Mouse (Mus musculus): ENCODE results near the gene Enpp3. TPM values are rescaled to one million over a fixed set of nuclear protein-coding genes. Genes with fewer than 3 reads are reported as not detected.

Gene Enpp3
- polyA plus RNA-seq, 1 experiment from 2014 or later = 9.2 TPM

DNA sequence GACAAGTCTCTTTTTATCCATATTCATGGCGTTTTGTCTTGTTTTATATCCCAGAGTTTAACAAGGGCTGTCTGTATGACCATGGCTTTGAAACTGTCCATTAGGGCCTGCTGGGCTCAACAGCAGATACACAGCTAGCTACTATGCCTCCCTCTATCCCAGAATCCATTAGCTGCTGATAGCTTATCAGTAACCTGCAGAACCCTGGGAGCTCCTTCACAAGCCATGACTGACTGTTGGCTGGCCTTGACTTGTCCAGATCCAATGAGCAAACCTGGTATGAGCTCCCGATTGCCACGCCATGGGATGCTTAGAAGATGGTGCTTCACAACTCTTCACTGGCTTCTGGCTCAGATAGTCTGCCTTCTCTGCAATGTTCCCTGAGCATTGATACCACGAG, 1.8 kb downstream of the Enpp3 start:
- DNase-seq (ENCODE audit: low spot score) = no peak
- ATAC-seq (replicated peaks; ENCODE audit: insufficient number of reproducible peaks, low FRiP score, low TSS enrichment, low read depth) = no peak
- Histone ChIP-seq H3K27ac (replicated peaks; ENCODE audit: low read depth, low read length) (no peak overlapping the region), H3K4me3 (ENCODE audit: low read depth, low read length) (no peak overlapping the region), H3K4me2 (ENCODE audit: low read depth, low read length) (no peak overlapping the region), H3K9me3 (replicated peaks; ENCODE audit: control insufficient read depth, low read length) (no peaks in the 10 kb centered on the region), H3K9ac (replicated peaks; ENCODE audit: low read length) (no peak overlapping the region), H3K27me3 (ENCODE audit: control insufficient read depth, insufficient read depth, low read length) (no peaks in the 10 kb centered on the region), H3K36me3 (replicated peaks; ENCODE audit: control insufficient read depth, insufficient read depth, low read depth, low read length) (no peaks in the 10 kb centered on the region), H3K4me1 (ENCODE audit: control insufficient read depth, insufficient read depth, low read length) (no peaks in the 10 kb centered on the region)
- 89% methylated on average over 4 of the region's 4 CpGs for WGBS

- Histone ChIP-seq H3K27me3 (ENCODE audit: control insufficient read depth, insufficient read depth, low read length) (no peaks in the 10 kb centered on the region), H3K27ac (replicated peaks; ENCODE audit: low read depth, low read length) (no peak overlapping the region), H3K36me3 (replicated peaks; ENCODE audit: control insufficient read depth, insufficient read depth, low read depth, low read length) (no peaks in the 10 kb centered on the region), H3K4me1 (ENCODE audit: control insufficient read depth, insufficient read depth, low read length) (peaks cover 3% of the 10 kb centered on the region), H3K9me3 (replicated peaks; ENCODE audit: control insufficient read depth, low read length) (no peaks in the 10 kb centered on the region), H3K4me2 (ENCODE audit: low read depth, low read length) (no peak overlapping the region), H3K9ac (replicated peaks; ENCODE audit: low read length) (no peak overlapping the region), H3K4me3 (ENCODE audit: low read depth, low read length) (no peak overlapping the region)
- peak; percentile 11 for DNase-seq (ENCODE audit: low spot score)
- 40% methylated on average over 4 of the region's 4 CpGs for WGBS
- no peak for ATAC-seq (replicated peaks; ENCODE audit: insufficient number of reproducible peaks, low FRiP score, low TSS enrichment, low read depth)
Observed at GRCm38 (mm10) chr10:24836366-24837038, 6.1 kb downstream of the Enpp3 start.

GRCm38 (mm10) chr10:24835702-24836342, 6.8 kb downstream of the Enpp3 start:
- peaks cover 3% of the 10 kb centered on the region for H3K4me1 ChIP-seq (ENCODE audit: control insufficient read depth, insufficient read depth, low read length)
- peak overlapping the region; percentile 23; the same call in 1 of the 2 replicates for H3K27ac ChIP-seq (replicated peaks; ENCODE audit: low read depth, low read length)
- peak; percentile 67 for ATAC-seq (replicated peaks; ENCODE audit: insufficient number of reproducible peaks, low FRiP score, low TSS enrichment, low read depth)
- no peaks in the 10 kb centered on the region for H3K36me3 ChIP-seq (replicated peaks; ENCODE audit: control insufficient read depth, insufficient read depth, low read depth, low read length)
- H3K4me3 ChIP-seq (ENCODE audit: low read depth, low read length) = peak overlapping the region; percentile 16
- H3K4me2 ChIP-seq (ENCODE audit: low read depth, low read length) = peak overlapping the region; percentile 30
- peak overlapping the region; percentile 43 for H3K9ac ChIP-seq (replicated peaks; ENCODE audit: low read length)
- peak; percentile 73 for DNase-seq (ENCODE audit: low spot score)
- H3K27me3 ChIP-seq (ENCODE audit: control insufficient read depth, insufficient read depth, low read length) = no peaks in the 10 kb centered on the region
- no peaks in the 10 kb centered on the region for H3K9me3 ChIP-seq (replicated peaks; ENCODE audit: control insufficient read depth, low read length)
- 4% methylated on average over 12 of the region's 12 CpGs for WGBS

DNA sequence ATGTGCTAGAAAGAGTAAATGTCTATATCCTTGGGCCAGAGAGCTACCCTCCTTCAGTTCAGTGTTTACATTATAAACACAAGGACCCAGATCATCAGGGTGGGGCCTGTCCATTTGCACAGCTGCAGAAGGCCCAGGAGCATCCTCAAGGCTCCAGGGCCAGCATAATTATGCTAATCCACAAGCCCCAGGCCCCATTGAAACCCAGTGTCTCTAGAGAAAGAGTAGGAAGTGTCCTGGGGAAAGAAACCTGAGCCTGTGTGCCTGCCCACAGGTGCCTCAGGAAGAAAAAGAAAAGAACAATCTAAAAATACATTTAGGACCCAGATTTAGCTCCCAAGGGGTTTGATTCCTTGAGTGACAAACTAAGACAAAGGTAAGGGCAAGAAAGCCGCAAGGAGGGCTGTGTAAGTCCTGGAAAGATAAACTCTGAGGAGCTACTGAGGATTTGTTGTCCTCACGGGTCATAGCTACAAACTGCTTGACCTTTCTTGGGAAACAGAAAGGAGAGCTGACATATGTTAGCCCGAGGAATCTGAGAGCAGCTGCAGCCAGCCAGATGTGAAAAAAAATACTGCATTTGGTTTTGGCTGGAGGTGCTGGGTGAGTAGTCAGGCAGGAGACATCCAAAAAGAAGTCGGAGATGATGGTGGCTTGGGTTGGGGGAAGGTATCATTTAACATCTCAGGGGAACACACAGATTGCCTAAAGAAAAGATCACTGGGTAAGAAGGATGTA, 7.8 kb downstream of the Enpp3 start:
- H3K4me2 ChIP-seq (ENCODE audit: low read depth, low read length) = peak overlapping the region; percentile 13
- no peaks in the 10 kb centered on the region for H3K36me3 ChIP-seq (replicated peaks; ENCODE audit: control insufficient read depth, insufficient read depth, low read depth, low read length)
- H3K4me1 ChIP-seq (ENCODE audit: control insufficient read depth, insufficient read depth, low read length) = peaks cover 3% of the 10 kb centered on the region
- no peaks in the 10 kb centered on the region for H3K9me3 ChIP-seq (replicated peaks; ENCODE audit: control insufficient read depth, low read length)
- 3% methylated on average over 4 of the region's 4 CpGs for WGBS
- no peaks in the 10 kb centered on the region for H3K27me3 ChIP-seq (ENCODE audit: control insufficient read depth, insufficient read depth, low read length)
- no peak overlapping the region for H3K9ac ChIP-seq (replicated peaks; ENCODE audit: low read length)
- H3K4me3 ChIP-seq (ENCODE audit: low read depth, low read length) = 0 out of 2 replicates have a peak overlapping the region, but pooled peaks have one; percentile 8
- ATAC-seq (replicated peaks; ENCODE audit: insufficient number of reproducible peaks, low FRiP score, low TSS enrichment, low read depth) = 0 out of 2 replicates have a peak, but pooled peaks have one; percentile 58
- DNase-seq (ENCODE audit: low spot score) = peak; percentile 53
- peak overlapping the region; percentile 41; the same call in 1 of the 2 replicates for H3K27ac ChIP-seq (replicated peaks; ENCODE audit: low read depth, low read length)

DNA sequence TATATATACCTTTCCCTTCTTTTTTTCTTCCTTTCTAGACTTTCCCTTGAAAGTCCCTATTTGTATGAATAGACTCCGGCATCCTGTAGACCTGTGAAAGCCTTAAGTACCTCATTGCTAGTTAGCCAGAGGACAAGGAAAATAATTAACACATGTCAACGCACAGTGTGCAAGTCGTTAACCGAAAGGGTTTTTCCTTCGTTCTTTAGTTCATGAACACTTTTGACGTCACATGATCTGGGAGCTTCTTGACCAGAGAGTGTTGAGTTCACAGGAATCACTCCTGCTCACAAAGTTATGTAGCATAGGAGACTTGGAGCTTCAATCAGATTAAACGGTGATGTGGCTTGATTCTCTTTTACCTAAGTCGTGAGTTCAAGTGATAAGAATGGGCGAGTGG, 10.3 kb downstream of the Enpp3 start:
- Histone ChIP-seq H3K27ac (replicated peaks; ENCODE audit: low read depth, low read length) (no peak overlapping the region), H3K4me1 (ENCODE audit: control insufficient read depth, insufficient read depth, low read length) (peaks cover 3% of the 10 kb centered on the region), H3K4me3 (ENCODE audit: low read depth, low read length) (no peak overlapping the region), H3K9me3 (replicated peaks; ENCODE audit: control insufficient read depth, low read length) (no peaks in the 10 kb centered on the region), H3K36me3 (replicated peaks; ENCODE audit: control insufficient read depth, insufficient read depth, low read depth, low read length) (no peaks in the 10 kb centered on the region), H3K4me2 (ENCODE audit: low read depth, low read length) (no peak overlapping the region), H3K27me3 (ENCODE audit: control insufficient read depth, insufficient read depth, low read length) (no peaks in the 10 kb centered on the region), H3K9ac (replicated peaks; ENCODE audit: low read length) (no peak overlapping the region)
- ATAC-seq (replicated peaks; ENCODE audit: insufficient number of reproducible peaks, low FRiP score, low TSS enrichment, low read depth) (no peak), DNase-seq (ENCODE audit: low spot score) (no peak)
- WGBS = 83% methylated on average over 9 of the region's 9 CpGs

DNA sequence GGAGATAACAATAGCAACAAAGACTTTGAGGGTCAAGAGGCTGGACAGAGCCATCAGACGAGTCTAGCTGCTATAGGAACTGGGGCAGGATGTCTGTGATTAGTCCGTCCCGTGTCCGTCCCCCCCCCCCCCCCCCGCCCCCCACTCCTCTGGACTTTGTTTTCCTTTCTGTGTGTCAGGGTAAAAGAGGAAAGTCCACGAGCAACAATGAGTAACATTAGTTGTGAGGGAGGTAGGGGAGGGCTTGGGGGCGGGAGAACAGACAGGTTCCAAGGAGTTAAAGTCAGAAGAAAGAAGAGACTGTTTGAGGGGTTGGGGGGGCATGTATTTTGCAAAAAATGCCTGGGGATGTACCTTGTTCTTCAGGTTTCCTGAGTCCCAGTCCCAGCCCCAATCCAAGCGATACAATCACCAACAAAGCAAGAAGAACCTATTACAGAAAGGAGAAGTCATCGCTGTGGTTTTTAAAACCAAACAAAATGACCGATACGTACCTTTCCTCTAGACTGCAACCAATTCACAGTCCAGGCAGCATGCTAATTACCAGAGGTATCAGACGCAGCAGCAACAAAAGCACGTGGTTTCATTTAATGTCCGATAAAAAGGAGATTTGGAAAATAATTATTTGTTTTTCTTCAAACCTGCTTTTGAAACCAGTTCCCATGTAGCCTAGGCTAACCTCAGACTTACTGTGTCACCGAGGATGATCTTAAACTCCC, 11.1 kb downstream of the Enpp3 start:
- Histone ChIP-seq H3K9ac (replicated peaks; ENCODE audit: low read length) (no peak overlapping the region), H3K4me2 (ENCODE audit: low read depth, low read length) (no peak overlapping the region), H3K9me3 (replicated peaks; ENCODE audit: control insufficient read depth, low read length) (no peaks in the 10 kb centered on the region), H3K27me3 (ENCODE audit: control insufficient read depth, insufficient read depth, low read length) (no peaks in the 10 kb centered on the region), H3K36me3 (replicated peaks; ENCODE audit: control insufficient read depth, insufficient read depth, low read depth, low read length) (no peaks in the 10 kb centered on the region), H3K4me1 (ENCODE audit: control insufficient read depth, insufficient read depth, low read length) (peaks cover 3% of the 10 kb centered on the region), H3K4me3 (ENCODE audit: low read depth, low read length) (no peak overlapping the region), H3K27ac (replicated peaks; ENCODE audit: low read depth, low read length) (no peak overlapping the region)
- ATAC-seq (replicated peaks; ENCODE audit: insufficient number of reproducible peaks, low FRiP score, low TSS enrichment, low read depth) = no peak
- 57% methylated on average over 15 of the region's 15 CpGs for WGBS
- no peak for DNase-seq (ENCODE audit: low spot score)

GRCm38 (mm10) chr10:24830448-24830847, 12.2 kb downstream of the Enpp3 start:
- 93% methylated on average over 5 of the region's 5 CpGs for WGBS
- no peak for ATAC-seq (replicated peaks; ENCODE audit: insufficient number of reproducible peaks, low FRiP score, low TSS enrichment, low read depth)
- Histone ChIP-seq H3K27me3 (ENCODE audit: control insufficient read depth, insufficient read depth, low read length) (no peaks in the 10 kb centered on the region), H3K36me3 (replicated peaks; ENCODE audit: control insufficient read depth, insufficient read depth, low read depth, low read length) (no peaks in the 10 kb centered on the region), H3K4me1 (ENCODE audit: control insufficient read depth, insufficient read depth, low read length) (peaks cover 3% of the 10 kb centered on the region), H3K27ac (replicated peaks; ENCODE audit: low read depth, low read length) (no peak overlapping the region), H3K9ac (replicated peaks; ENCODE audit: low read length) (no peak overlapping the region), H3K9me3 (replicated peaks; ENCODE audit: control insufficient read depth, low read length) (no peaks in the 10 kb centered on the region), H3K4me3 (ENCODE audit: low read depth, low read length) (no peak overlapping the region), H3K4me2 (ENCODE audit: low read depth, low read length) (no peak overlapping the region)
- no peak for DNase-seq (ENCODE audit: low spot score)
